Mouse (Mus musculus) bone marrow macrophage, adult 2 months (primary cell): Measurements from ENCODE around the gene Tm7sf2.

Experiments used
- CTCF ChIP-seq: IDR thresholded peaks from 2 replicates; pipeline ENCODE4 v1.5.1; 2012; ENCODE audit warnings: low read depth, mild to moderate bottlenecking, low read length, moderate library complexity
- POLR2A ChIP-seq: IDR thresholded peaks from 2 replicates; pipeline ENCODE4 v1.6.1; 2012; ENCODE audit warnings: mild to moderate bottlenecking, low read depth, low read length, borderline replicate concordance

- TF ChIP-seq CTCF (no peak), POLR2A (no peak)
Observed at GRCm38 (mm10) chr19:6102169-6102853, 34.1 kb upstream of the Tm7sf2 start.
